Mouse (Mus musculus) embryonic fibroblast, embryonic 13.5 days (primary cell): Measurements from ENCODE around the gene Arhgap18.

ENCODE experiments used
- CTCF ChIP-seq: IDR thresholded peaks from 2 replicates; pipeline ENCODE4 v1.5.1; 2011; ENCODE audit warnings: mild to moderate bottlenecking, control low read depth, low read length, moderate library complexity, borderline replicate concordance; ENCODE audit not compliant: insufficient read depth
- POLR2A ChIP-seq: IDR thresholded peaks from 2 replicates; pipeline ENCODE4 v1.6.1; 2011; ENCODE audit warnings: low read depth, mild to moderate bottlenecking, control low read depth, low read length, moderate library complexity

DNA sequence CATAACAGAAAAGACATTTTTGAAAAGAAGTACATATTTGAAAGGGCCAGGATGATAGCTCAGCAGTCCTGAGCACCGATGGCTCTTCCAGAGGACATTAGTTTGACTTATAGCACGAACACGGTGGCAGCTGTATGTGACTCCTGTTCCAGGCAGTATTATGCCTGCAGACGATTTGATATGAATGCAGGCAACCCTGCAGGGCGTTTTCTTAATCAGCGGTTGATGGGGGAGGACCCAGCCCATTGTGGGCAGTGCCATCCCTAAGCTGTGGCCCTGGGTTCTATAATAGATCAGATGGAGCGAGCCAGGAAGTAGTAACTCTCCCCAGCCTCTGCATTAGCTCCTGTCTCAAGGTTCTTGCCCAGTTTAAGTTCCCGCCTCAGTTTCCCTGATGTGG, 16.8 kb downstream of the Arhgap18 start:
- TF ChIP-seq POLR2A (no peak), CTCF (no peak)
